Mouse (Mus musculus) G1E (cell line): ENCODE measurements at regions not wholly inside any gene's neighbourhood (a gene's known extent, or its start where the extent isn't known, plus 50 kb on each side); places are given as distances from the start of the nearest gene placed in this dataset.

Experiments used
- ATAC-seq: 2 replicates; pipeline ENCODE4 v1.8.0; 2016; ENCODE audit warnings: mild to moderate bottlenecking; ENCODE audit not compliant: insufficient number of reproducible peaks, poor library complexity, low FRiP score, severe bottlenecking; ENCODE audit errors: extremely low read depth
- DNase-seq: peaks from one replicate; pipeline ENCODE4 v3.0.0; 2012; ENCODE audit warnings: low spot score
- H3K27me3 ChIP-seq: 2 replicates; pipeline ENCODE4 v1.6.1; 2012; ENCODE audit warnings: mild to moderate bottlenecking, low read length, inconsistent platforms; ENCODE audit not compliant: insufficient read depth
- H3K36me3 ChIP-seq: replicated peaks from 2 replicates; pipeline ENCODE3; 2012; ENCODE audit warnings: mild to moderate bottlenecking, inconsistent platforms
- H3K4me1 ChIP-seq: 2 replicates; pipeline ENCODE4 v1.6.1; 2012; ENCODE audit warnings: low read depth, low read length, inconsistent platforms, mixed read lengths; ENCODE audit not compliant: insufficient read depth
- H3K4me3 ChIP-seq: 2 replicates; pipeline ENCODE4 v1.5.1; 2012; ENCODE audit warnings: low read depth, mild to moderate bottlenecking, inconsistent platforms, low read length, moderate library complexity, mixed read lengths
- H3K9me3 ChIP-seq: replicated peaks from 2 replicates; pipeline ENCODE4 v1.6.1; 2012; ENCODE audit warnings: inconsistent platforms
- CTCF ChIP-seq: IDR thresholded peaks from 2 replicates; pipeline ENCODE4 v1.5.1; 2012; ENCODE audit warnings: low read depth, low read length, inconsistent platforms, mixed read lengths
- GATA1 ChIP-seq: IDR thresholded peaks from 2 replicates; pipeline ENCODE4 v1.6.1; 2012; ENCODE audit warnings: borderline replicate concordance, low read length, inconsistent platforms, mixed read lengths
- GATA2 ChIP-seq: IDR thresholded peaks from 2 replicates; pipeline ENCODE4 v1.6.1; 2012; ENCODE audit warnings: low read depth, low read length, inconsistent platforms, borderline replicate concordance
- POLR2AphosphoS5 ChIP-seq: IDR thresholded peaks from 2 replicates; pipeline ENCODE4 v1.6.1; 2012; ENCODE audit warnings: low read depth, low read length, inconsistent platforms; ENCODE audit not compliant: insufficient replicate concordance
- TAL1 ChIP-seq: conservative IDR thresholded peaks from 2 replicates; pipeline ENCODE4 v1.6.1; 2012; ENCODE audit warnings: low read depth, low read length, inconsistent platforms, mixed read lengths

DNA sequence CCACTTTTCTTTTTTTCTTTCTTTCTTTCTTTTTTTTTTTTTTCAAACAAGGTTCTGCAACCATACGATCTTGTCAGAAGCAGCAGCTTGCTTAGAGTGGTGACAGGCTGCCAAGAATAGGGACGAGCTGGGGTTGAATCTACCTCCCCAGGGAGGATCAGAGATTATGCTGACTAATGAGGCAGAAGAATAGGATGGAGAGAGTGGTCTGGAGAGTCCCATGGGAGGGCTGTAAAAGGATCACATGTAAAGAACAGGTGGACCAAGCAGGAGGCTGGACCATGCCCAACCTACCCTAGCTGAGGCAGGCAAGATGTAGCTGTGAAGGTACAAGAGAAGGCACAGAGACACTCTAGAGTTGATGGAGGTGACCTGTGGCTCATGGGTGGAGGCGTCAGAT is 274.4 kb upstream of the Trpc7 start:
- no peaks in the 10 kb centered on the region for H3K36me3 ChIP-seq
- H3K4me1 ChIP-seq = no peaks in the 10 kb centered on the region
- DNase-seq (no peak), ATAC-seq (no peak)
- no peak overlapping the region for H3K4me3 ChIP-seq
- peaks cover 40% of the 10 kb centered on the region for H3K9me3 ChIP-seq
- H3K27me3 ChIP-seq = no peaks in the 10 kb centered on the region
- TF ChIP-seq GATA1 = no peak
- no peak for TF ChIP-seq TAL1
- no peak for TF ChIP-seq GATA2
- no peak for TF ChIP-seq POLR2AphosphoS5
- no peak for TF ChIP-seq CTCF

DNA sequence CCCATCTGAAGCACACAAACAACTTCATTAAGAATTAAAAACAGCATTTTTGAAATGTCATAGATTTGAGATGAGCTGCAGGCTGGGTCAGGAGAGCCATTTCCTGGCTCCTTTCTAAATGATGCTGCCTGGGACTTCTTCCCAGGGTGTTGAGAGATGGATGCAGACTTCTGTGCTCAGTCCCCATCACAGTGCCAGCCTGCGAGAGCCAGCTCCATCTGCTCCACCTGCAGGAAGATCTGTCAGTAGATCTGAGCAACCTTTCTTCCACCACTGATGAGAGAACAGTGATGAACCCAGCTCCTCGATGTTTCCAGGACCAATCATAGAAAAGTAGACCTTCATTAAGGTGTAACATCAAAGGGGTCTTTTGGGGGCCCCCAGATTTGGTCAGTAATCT is 273.8 kb upstream of the Trpc7 start:
- DNase-seq = no peak
- Histone ChIP-seq H3K36me3 (no peaks in the 10 kb centered on the region), H3K9me3 (peaks cover 42% of the 10 kb centered on the region), H3K4me3 (no peak overlapping the region), H3K4me1 (no peaks in the 10 kb centered on the region), H3K27me3 (no peaks in the 10 kb centered on the region)
- TF ChIP-seq GATA2 = no peak
- TF ChIP-seq GATA1 = no peak
- TF ChIP-seq CTCF = no peak
- TF ChIP-seq POLR2AphosphoS5 = no peak
- TF ChIP-seq TAL1 = no peak
- no peak for ATAC-seq

DNA sequence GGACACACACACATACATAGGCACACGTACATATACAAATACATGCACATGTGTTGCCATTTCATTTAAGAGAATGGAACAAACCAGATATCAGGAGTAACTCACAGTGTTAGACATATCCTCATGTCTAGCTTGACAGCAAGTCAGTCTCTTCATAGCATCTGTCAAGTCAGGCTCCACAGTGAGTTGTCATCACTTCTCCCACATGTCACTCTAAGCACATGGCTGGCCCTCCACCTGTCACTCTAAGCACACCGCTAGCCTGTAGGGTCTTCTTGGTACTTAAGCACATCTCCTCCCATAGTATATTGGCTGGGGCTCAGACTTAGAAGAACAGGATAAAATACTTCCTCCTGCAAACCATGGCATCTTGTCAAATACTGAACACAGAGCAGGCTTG is 269.6 kb upstream of the Trpc7 start:
- Histone ChIP-seq H3K36me3 (no peaks in the 10 kb centered on the region), H3K9me3 (peaks cover 45% of the 10 kb centered on the region), H3K4me3 (no peak overlapping the region), H3K27me3 (no peaks in the 10 kb centered on the region), H3K4me1 (no peaks in the 10 kb centered on the region)
- TF ChIP-seq POLR2AphosphoS5 (no peak), GATA2 (no peak), CTCF (no peak), TAL1 (no peak), GATA1 (no peak)
- no peak for ATAC-seq
- DNase-seq = no peak

DNA sequence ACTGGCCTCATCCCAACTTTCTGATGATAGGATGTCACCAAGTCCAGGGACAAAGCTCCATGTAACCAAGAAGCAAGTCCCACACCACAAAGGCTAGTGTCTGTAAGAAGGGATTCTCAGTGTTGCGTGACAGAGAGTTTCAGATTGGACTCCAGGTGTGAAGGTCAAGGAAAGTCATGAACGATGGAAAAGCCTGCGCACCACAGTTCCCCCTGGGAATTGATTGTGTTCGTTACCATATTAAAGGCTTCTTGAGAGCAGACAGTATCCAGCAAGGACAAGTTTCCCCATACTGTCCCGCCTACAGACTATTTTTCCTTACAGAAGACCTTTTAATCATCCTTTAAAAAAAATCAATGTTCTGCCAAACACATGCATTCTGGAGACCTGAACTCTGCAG is 257.0 kb upstream of the Trpc7 start:
- no peak for TF ChIP-seq TAL1
- TF ChIP-seq GATA2 = no peak
- no peak for TF ChIP-seq GATA1
- no peak for TF ChIP-seq POLR2AphosphoS5
- no peak for TF ChIP-seq CTCF
- H3K9me3 ChIP-seq = peaks cover 78% of the 10 kb centered on the region

DNA sequence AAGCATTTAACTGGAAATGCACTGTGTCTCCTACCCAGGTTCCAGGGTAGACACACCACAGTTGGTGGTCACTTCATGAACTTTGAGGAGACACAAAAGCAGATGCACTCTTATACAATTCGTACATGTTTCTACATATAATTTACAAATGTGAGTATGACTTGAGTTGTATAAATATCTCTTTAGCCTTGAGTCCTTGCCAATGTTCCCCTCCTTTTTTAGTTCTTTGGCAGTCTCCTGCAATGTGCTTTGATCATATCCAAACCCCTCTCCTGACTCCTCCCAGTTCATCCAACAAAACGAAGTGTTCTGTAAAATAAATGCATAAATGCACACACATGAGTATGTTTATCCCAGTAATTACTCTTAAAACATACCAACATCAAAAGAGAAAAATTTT is 251.8 kb upstream of the Trpc7 start:
- Histone ChIP-seq H3K27me3 (no peaks in the 10 kb centered on the region), H3K9me3 (peaks cover 72% of the 10 kb centered on the region), H3K36me3 (no peaks in the 10 kb centered on the region), H3K4me3 (no peak overlapping the region), H3K4me1 (no peaks in the 10 kb centered on the region)
- no peak for DNase-seq
- no peak for TF ChIP-seq GATA1
- no peak for TF ChIP-seq CTCF
- TF ChIP-seq TAL1 = no peak
- no peak for TF ChIP-seq GATA2
- no peak for TF ChIP-seq POLR2AphosphoS5
- ATAC-seq = no peak

More for the DNA sequence above, 257.0 kb upstream of the Trpc7 start:
- Histone ChIP-seq H3K36me3 (no peaks in the 10 kb centered on the region), H3K27me3 (no peaks in the 10 kb centered on the region), H3K4me3 (no peak overlapping the region), H3K4me1 (no peaks in the 10 kb centered on the region)
- DNase-seq (no peak), ATAC-seq (no peak)

DNA sequence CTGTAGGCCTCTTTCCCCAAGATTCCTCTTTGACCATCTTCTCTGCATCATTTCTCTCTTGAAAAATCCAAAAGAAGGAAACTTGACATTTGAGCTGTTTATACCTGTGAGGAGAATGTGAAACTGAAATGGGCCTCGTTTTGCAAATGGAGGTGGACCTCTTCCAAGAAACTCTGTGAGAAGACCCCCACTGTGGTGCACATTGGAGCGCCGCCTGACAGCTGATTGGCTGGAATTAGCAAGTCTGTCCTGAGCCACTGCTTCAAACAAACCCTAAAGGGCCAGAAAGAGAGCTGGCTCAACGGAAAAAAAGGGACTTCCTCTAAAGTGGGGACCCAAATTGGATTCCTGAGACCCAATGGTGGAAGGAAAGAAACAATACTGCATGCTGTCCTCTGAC is 250.9 kb upstream of the Trpc7 start:
- DNase-seq (no peak), ATAC-seq (no peak)
- Histone ChIP-seq H3K9me3 (peaks cover 67% of the 10 kb centered on the region), H3K36me3 (no peaks in the 10 kb centered on the region), H3K4me1 (no peaks in the 10 kb centered on the region), H3K27me3 (no peaks in the 10 kb centered on the region), H3K4me3 (no peak overlapping the region)
- no peak for TF ChIP-seq GATA2
- TF ChIP-seq TAL1 = no peak
- no peak for TF ChIP-seq POLR2AphosphoS5
- no peak for TF ChIP-seq GATA1
- TF ChIP-seq CTCF = no peak

DNA sequence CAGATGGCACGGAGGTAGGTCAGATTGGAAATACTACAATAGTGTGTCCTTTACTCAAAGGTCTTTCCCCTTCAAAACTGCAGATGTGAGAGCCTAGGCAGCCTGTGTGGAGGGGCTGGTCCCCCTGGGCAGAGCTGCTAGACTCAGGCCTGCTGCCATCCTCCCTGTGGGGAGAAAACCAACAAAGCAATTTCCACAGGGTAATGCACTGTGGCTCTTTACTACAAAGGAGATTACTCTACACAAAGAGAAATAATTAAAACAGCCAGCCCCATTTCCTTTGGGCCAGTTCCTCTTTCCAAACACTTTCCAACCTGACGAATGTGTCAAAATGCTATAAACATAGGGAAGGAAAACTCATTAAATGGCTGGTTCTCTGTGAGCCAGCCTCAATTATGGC is 250.0 kb upstream of the Trpc7 start:
- DNase-seq (no peak), ATAC-seq (no peak)
- Histone ChIP-seq H3K27me3 (no peaks in the 10 kb centered on the region), H3K4me3 (no peak overlapping the region), H3K9me3 (peaks cover 63% of the 10 kb centered on the region), H3K36me3 (no peaks in the 10 kb centered on the region), H3K4me1 (no peaks in the 10 kb centered on the region)
- TF ChIP-seq CTCF (no peak), GATA1 (no peak), GATA2 (no peak), POLR2AphosphoS5 (no peak), TAL1 (no peak)
